Mouse (Mus musculus): ENCODE measurements around the gene Olfr364-ps1. TPM values are rescaled to one million over a fixed set of nuclear protein-coding genes. Genes with fewer than 3 reads are reported as not detected.

The Olfr364-ps1 gene
- not detected in 2 replicates for polyA plus RNA-seq (2015; fragmentation: Nextera tagmentation; extraction: Ambion mirVana)

- Histone ChIP-seq H3K27ac (replicated peaks) (no peak within 1 kb of the TSS), H3K36me3 (no peaks in the 10 kb centered on the region), H3K4me1 (no peaks in the 10 kb centered on the region), H3K27me3 (no peaks in the 10 kb centered on the region), H3K4me2 (replicated peaks) (no peak within 1 kb of the TSS), H3K4me3 (no peak within 1 kb of the TSS), H3K9me3 (peaks cover 4% of the 10 kb centered on the region; the same call in 1 of the 2 replicates), H3K9ac (replicated peaks) (no peak within 1 kb of the TSS)
- whole genome bisulfite sequencing, result 87% methylated on average over 3 of the region's 3 CpGs
- ATAC-seq (replicated peaks), result no peak
Measured at GRCm38 (mm10) chr2:37139022-37139421, at the start of gene Olfr364-ps1. Olfr364-ps1 (plus strand) TSS chr2:37139322.

GRCm38 (mm10) chr2:37117810-37118209, 21.3 kb upstream of the Olfr364-ps1 start, which contains the start of gene Olfr362:
Olfr362 (minus strand) TSS chr2:37117910.
- ATAC-seq (replicated peaks), result no peak

GRCm38 (mm10) chr2:37187898-37188297, 48.8 kb downstream of the Olfr364-ps1 start, which contains the start of gene Olfr365:
Olfr365 (plus strand) TSS chr2:37188198.
- Histone ChIP-seq H3K4me1 (no peaks in the 10 kb centered on the region), H3K9ac (replicated peaks) (no peak within 1 kb of the TSS), H3K4me3 (no peak within 1 kb of the TSS), H3K9me3 (no peaks in the 10 kb centered on the region), H3K4me2 (replicated peaks) (no peak within 1 kb of the TSS), H3K27ac (replicated peaks) (no peak within 1 kb of the TSS), H3K27me3 (no peaks in the 10 kb centered on the region), H3K36me3 (no peaks in the 10 kb centered on the region)
- WGBS, result 80% methylated on average over 3 of the region's 3 CpGs
- no peak for ATAC-seq (replicated peaks)

More at GRCm38 (mm10) chr2:37117810-37118209, 21.3 kb upstream of the Olfr364-ps1 start, which contains the start of gene Olfr362:
- WGBS, result 92% methylated on average over 1 of the region's 1 CpGs
- H3K27ac ChIP-seq (replicated peaks), result no peak within 1 kb of the TSS
- no peak within 1 kb of the TSS for H3K4me3 ChIP-seq
- no peaks in the 10 kb centered on the region for H3K27me3 ChIP-seq
- H3K9me3 ChIP-seq, result 0 out of 2 replicates have a peak, but pooled peaks cover under 1% of the 10 kb centered on the region
- H3K4me2 ChIP-seq (replicated peaks), result no peak within 1 kb of the TSS
- H3K9ac ChIP-seq (replicated peaks), result no peak within 1 kb of the TSS
- no peaks in the 10 kb centered on the region for H3K36me3 ChIP-seq
- H3K4me1 ChIP-seq, result no peaks in the 10 kb centered on the region

Other genes with a start within 250 kb of the Olfr364-ps1 start
- gene Olfr353, start 246.4 kb upstream of the Olfr364-ps1 start, polyA plus RNA-seq (2015; fragmentation: Nextera tagmentation; extraction: Ambion mirVana), result not detected in 2 replicates
- gene Olfr354, start 233.6 kb upstream of the Olfr364-ps1 start, polyA plus RNA-seq (2015; fragmentation: Nextera tagmentation; extraction: Ambion mirVana), result not detected in 2 replicates
- gene Olfr355, start 210.4 kb upstream of the Olfr364-ps1 start, polyA plus RNA-seq (2015; fragmentation: Nextera tagmentation; extraction: Ambion mirVana), result not detected in 2 replicates
- gene Olfr356, start 202.2 kb upstream of the Olfr364-ps1 start, polyA plus RNA-seq (2015; fragmentation: Nextera tagmentation; extraction: Ambion mirVana), result not detected in 2 replicates
- not detected in 2 replicates for gene Olfr357, start 145.5 kb upstream of the Olfr364-ps1 start, polyA plus RNA-seq (2015; fragmentation: Nextera tagmentation; extraction: Ambion mirVana)
- gene Olfr358, start 130.0 kb upstream of the Olfr364-ps1 start, polyA plus RNA-seq (2015; fragmentation: Nextera tagmentation; extraction: Ambion mirVana), result not detected in 2 replicates
- gene Olfr360, start 73.6 kb upstream of the Olfr364-ps1 start, polyA plus RNA-seq (2015; fragmentation: Nextera tagmentation; extraction: Ambion mirVana), result not detected in 2 replicates
- not detected in 2 replicates for gene Olfr361, start 50.0 kb upstream of the Olfr364-ps1 start, polyA plus RNA-seq (2015; fragmentation: Nextera tagmentation; extraction: Ambion mirVana)
- gene Olfr362, start 21.4 kb upstream of the Olfr364-ps1 start, polyA plus RNA-seq (2015; fragmentation: Nextera tagmentation; extraction: Ambion mirVana), result not detected in 2 replicates
- gene Olfr365, start 48.9 kb downstream of the Olfr364-ps1 start, polyA plus RNA-seq (2015; fragmentation: Nextera tagmentation; extraction: Ambion mirVana), result not detected in 2 replicates
- not detected in 2 replicates for gene Olfr366, start 72.3 kb downstream of the Olfr364-ps1 start, polyA plus RNA-seq (2015; fragmentation: Nextera tagmentation; extraction: Ambion mirVana)
- not detected in 2 replicates for gene Olfr368, start 187.2 kb downstream of the Olfr364-ps1 start, polyA plus RNA-seq (2015; fragmentation: Nextera tagmentation; extraction: Ambion mirVana)
- 70.5 and 73.1 TPM in 2 replicates for gene Pdcl, start 220.0 kb downstream of the Olfr364-ps1 start, polyA plus RNA-seq (2015; fragmentation: Nextera tagmentation; extraction: Ambion mirVana)

Measured in forebrain, embryonic 15.5 days (tissue).